Mouse (Mus musculus) hematopoietic stem cell, adult 5-6 weeks (primary cell): ENCODE measurements around the gene Bmpr1a. TPM values are rescaled to one million over a fixed set of nuclear protein-coding genes. Genes with fewer than 3 reads are reported as not detected.
"Not testable (repeated sequence)": the region's sequence is repeated elsewhere in the genome, so short reads cannot be mapped to it uniquely, and the experiment has no call there.

Experiments used
- ATAC-seq, 2 experiments: fragments of 125-278 bp in 1 of 2; replicated peaks in 1 of 2; 2 replicates each; pipeline ENCODE4 v1.8.0; 2016 to 2017; ENCODE audit warnings: inconsistent platforms in 2 of 2, mild to moderate bottlenecking in 2 of 2, moderate number of reproducible peaks in 2 of 2, low read depth in 1 of 2, moderate TSS enrichment in 1 of 2; ENCODE audit not compliant: low FRiP score in 2 of 2, poor library complexity in 2 of 2, severe bottlenecking in 2 of 2, insufficient read depth in 1 of 2, low TSS enrichment in 1 of 2
- total RNA-seq: library from RNA; stranded (forward); fragments of 172-1452, 232-1000 nt; gene quantifications from 2 replicates; pipeline ENCODE4 v1.2.3, GENCODE M21; 2017

The Bmpr1a gene
- total RNA-seq, 1 experiment from 2014 or later, result 2.2 TPM

DNA sequence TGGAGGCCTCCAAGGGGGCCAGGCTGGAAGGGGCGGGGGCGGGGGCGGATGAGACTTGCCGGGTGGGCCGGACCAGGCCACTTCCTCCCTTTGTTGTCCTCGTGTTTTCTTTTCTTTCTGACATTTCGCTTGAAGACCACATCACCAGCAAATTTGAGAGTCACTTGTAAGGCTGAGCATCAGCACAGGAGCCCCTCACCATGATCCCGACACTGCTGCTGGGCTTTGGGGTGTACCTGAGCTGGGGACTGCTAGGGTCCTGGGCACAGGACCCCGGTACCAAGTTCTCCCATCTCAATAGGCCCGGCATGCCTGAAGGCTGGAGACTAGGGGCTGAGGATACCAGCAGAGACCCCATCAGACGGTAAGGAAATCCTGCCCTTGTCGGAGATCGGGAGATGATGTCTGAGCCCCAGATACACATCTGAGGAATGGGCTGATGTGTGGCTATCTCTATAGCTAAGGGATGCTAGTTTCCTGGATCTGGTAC is 127.7 kb downstream of the Bmpr1a start, which contains the start of gene Mmrn2:
TSS of gene Mmrn2 (plus strand) at position 51 of the 490 bp plus-strand sequence.
- no peak for ATAC-seq

DNA sequence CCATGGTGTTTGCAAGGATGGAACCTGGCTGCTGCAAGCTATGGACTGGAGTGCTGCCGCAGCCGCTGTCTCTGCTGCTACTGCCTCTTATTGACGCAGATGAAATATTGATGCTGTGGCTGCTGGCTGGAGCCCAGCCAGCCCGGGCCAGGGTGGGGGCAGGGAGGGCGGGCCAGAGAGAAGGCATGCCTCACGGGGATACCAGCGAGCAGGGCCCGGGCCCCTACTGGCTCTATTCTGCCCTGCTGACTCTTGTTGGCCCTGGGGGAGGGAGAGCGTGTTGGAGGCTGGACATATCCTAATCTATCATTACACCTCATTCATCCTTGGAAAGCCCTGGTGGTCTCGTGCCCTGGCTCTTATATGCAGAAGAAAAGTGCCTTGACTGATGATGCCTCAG is 128.6 kb downstream of the Bmpr1a start, which contains the start of gene Sncg:
TSS of gene Sncg (minus strand) at position 213 of the 400 bp plus-strand sequence.
- ATAC-seq, result no peak

DNA sequence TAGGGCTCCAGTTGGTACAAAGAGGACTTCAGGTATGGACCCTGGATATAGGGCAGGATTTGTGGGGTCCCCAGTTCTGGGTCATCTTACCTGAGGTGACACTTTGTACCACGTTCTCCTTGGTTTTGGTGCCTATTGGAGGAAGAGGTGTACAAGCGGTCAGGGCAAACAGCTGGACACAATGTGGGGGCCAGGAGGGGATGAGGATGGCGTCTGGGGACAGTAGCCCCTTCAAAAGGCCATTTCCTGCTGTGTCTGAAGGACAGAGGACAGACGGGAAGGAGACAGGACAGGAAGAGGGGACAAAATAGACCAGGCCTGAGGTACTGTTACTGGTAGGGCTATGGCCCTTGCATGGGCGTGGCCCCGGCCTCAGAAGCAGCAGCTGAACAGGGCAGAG is 129.6 kb downstream of the Bmpr1a start:
- no peak for ATAC-seq

DNA sequence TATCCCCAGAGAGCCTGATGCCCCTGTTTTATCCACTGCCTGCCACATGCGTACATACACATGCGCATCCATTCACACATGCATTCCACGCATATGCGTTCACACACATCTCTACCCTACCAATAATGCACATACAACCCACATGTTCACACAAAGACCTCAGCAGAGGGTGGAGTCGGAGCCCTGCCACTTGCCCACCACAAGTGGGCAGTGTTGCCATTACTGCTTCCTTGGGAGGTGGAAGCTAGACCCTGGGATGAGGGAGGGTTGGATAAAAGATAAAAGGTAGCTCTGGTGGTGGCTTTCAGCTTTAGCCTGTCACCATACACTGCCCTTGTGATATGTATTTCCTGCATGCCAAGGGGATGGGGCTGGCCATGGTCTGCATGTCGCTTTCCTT is 130.5 kb downstream of the Bmpr1a start:
- no peak for ATAC-seq

DNA sequence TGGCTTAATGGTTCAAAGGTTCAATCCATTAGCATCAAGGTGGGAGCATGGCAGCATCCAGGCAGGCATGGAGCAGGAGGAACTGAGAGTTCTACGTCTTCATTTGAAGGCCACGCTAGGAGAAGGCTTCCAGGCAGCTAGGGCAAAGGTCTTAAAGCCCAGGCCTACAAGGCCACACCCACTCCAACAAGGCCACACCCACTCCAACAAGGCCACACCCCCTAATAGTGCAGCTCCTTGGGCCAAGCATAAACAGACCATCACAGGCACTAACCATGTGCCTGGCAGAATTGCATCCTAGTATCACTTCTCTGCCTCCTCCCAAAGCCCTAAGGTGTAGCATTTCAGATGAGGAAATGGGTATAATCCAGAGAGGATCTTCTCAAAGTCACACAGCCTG is 131.4 kb downstream of the Bmpr1a start:
- ATAC-seq, result no peak

DNA sequence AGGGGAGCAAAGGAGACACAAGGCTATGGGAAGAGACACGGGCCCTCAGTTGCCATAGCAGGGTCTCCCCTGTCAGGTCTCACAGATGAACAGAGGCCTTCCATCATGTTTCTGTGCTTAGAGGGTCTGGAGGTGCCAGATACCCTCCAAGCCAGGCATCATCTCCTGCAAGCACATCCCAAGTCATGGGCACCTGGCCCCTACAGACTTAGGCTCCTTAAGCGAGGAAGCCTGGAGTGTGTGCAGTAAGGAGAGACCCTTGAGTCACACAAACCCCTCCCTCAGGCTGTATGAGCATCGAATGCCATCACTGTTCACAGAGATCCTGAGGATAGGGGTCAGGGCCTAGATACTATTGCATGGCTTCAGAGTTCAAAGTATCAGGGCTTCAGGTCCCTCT is 132.2 kb downstream of the Bmpr1a start:
- ATAC-seq, result no peak

DNA sequence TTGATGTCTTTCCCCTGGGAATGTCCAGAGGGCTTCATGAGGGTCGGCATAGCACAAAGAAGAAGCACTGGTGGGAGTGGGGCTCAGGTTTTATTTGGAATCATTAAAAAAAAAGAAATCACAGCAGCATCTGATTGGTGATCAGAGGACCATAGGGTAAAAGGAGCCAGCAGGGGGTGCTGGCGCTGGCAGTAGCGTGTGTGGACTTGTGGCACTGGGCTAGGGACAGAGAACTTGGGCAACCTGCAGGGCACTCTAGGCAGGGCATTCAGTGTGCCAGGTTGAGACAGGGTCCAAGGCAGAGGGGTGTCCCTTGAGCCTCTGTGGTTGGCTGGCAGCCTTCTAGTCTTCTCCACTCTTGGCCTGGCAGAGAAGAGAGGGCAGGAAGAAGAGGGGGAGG is 132.9 kb downstream of the Bmpr1a start:
- ATAC-seq, result no peak

DNA sequence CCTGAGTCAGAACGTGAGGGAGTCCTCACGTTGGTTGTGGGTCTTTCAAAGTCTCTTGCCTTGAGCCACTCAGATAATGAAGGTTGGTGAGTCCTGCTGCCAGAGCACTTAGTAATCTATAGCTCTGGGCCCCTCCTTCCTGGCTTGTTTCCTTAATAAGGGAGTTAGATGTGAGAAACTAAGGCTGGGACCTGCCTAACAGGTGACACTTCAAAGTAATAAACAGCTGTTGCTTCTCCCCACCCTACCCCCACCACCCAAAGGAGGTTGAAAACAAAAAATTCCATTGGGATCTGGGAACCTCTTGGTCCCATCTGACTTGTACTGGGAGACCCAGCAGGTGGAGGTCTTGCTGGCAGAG is 138.0 kb downstream of the Bmpr1a start:
- no peak for ATAC-seq

DNA sequence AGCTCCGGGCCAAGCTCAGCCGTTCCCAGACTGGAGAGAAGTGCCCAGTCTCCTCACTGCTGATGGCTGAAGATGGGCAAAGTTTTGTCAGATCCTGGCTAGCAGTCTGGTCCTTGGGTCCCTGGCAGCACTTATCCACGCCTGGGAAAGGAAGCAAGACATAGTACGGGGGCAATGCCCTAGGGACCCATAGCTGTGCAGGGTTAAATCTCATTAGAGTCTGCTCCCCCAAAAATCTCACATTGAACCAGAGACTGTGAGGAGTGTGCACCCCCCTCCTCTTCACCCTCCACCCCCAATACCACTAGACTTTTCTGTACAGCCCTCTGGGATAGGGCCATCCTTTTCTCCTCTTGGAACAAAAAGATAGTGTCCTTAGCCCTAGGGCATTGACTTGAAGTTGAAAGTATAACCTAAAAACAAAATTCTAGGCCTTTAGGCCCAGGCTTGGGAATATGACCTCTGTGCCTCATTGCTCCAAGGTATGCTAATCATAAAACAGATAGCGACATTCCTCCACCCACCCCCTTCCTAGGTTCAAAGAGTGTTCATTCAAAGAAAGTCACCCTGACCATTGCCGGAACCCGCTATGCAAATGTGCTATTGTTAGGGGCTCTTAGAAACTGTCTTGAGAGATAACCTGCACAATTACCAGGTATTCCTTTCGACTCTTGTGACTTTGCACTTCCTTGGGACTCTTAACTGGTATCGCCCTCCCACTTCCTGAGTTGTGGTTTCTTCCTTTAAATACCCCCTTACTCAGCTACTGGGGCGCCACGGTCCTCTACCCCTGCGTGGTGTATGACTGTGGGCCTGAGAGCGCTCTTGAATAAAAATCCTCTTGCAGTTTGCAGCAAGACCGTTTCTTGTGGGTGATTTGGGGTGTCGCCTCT is 138.6 kb downstream of the Bmpr1a start:
- not testable (repeated sequence) for ATAC-seq

DNA sequence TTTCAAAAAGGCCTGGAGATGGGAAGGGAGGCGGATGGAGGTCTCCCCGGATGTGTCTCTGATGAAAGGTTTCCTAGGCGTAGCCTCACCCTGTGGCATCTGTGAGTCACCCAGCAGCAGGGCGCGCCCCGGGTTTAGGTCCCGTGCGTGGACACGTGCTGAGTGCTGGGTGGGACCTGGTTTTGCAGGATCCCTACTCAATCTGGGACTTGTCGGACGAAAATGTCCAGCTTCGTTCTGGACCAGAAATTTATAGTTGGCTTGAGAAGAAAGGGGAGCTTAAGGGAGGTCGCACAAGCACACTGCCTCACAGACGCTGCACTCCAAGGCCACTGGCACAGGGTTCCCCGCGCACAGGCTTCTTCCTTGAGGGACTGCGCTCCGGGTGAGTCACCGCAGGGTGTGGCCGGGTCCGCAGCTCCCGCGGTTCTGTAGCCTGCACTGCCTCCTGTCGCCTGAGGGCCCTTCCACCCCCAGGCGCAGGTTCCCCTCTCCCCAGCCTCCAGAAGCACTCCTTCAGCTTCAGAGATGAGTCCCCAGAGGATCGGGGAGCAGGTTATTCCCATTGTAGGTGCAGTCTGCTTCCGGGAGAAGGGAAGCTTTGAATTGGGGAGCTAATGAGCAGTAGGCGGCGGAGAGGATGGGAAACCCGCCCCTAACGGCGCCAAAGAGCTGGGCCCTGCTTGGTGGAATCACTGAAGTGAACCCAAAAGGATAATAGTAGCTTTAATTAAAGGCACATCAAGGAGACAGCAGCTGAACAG is 139.5 kb downstream of the Bmpr1a start:
- ATAC-seq, result peak; percentile 68 to 79

DNA sequence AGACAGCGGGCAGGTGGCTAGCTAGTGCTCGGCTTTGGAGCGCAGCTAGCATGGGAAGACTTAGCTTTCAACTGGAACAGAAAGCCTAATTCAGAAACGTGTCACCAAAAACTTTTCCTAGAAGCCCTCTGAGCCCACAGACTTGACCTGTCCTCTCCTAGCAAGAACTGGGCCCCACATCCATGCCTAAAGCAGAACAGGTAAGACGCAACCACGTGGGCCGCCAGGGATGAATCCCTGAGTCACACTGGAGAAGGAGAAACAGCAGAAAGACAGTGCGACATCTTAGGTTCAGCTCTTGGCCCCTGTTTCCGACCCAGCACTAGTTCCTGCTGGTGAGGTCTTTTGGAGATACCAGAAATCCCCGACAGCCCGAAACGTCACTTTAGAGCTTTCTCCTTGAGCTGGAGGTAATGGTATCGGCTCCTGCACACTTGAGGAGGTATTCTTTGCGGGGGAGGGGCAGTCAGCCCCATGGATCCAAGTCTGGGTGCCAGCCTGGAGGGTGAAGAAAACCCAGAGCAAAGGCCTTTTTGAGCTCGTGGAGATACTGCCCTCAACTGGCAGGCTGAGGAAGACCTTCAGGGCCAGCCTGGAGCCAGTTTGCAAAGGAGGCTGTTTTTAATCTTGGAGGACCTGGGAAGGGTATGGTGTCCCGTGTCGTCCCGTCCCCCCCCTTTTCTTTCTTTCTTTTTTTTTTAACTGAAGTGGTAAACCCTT is 140.3 kb downstream of the Bmpr1a start:
- ATAC-seq, result peak; percentile 65 to 76

DNA sequence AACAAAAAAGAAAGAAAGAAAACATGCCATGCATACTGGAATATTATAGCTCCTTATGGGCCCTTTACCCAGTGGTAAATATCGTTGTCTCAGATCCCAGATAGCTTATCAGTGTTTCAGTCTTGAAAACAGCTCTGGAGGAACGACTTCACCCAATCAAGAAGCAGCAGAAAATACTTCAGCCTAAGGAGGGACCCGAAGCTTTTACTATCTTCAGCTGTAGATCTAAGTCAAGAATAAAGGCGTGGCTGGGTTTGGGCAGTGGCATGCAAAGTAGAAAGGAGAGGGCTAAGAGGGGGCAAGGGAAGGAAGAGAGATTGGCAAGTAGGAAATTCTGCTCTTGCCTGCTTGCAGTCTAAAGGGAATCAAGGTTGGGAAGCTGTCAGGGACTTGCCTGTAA is 141.0 kb downstream of the Bmpr1a start:
- no peak for ATAC-seq

Other genes starting within 250 kb of the Bmpr1a start
- 17.9 and 24.0 TPM in 2 replicates for gene Shld2, start 192.8 kb downstream of the Bmpr1a start, total RNA-seq
- gene Glud1, start 192.6 kb downstream of the Bmpr1a start, total RNA-seq, result 88.9 and 91.3 TPM in 2 replicates
- gene Fam25c, start 147.9 kb downstream of the Bmpr1a start, total RNA-seq, result not detected in 2 replicates
- gene Sncg, start 128.6 kb downstream of the Bmpr1a start, total RNA-seq, result not detected in 2 replicates
- gene Mmrn2, start 127.9 kb downstream of the Bmpr1a start, total RNA-seq, result not detected in 2 replicates
- gene 9230112D13Rik, start 19.5 kb upstream of the Bmpr1a start, total RNA-seq, result not detected in 2 replicates
- gene Ldb3, start 85.3 kb upstream of the Bmpr1a start, total RNA-seq, result 0.05 TPM in 1 of 2 replicates, not detected in the other
- not detected in 2 replicates for gene Opn4, start 96.8 kb upstream of the Bmpr1a start, total RNA-seq
- gene Wapl, start 170.6 kb upstream of the Bmpr1a start, total RNA-seq, result 135 and 146 TPM in 2 replicates